Mouse (Mus musculus): ENCODE results near the gene Slc12a6. TPM values are rescaled to one million over a fixed set of nuclear protein-coding genes. Genes with fewer than 3 reads are reported as not detected.

The Slc12a6 gene
- total RNA-seq, 4 experiments from 2014 or later = 28.2 to 35.4 (median 31.2) TPM

DNA sequence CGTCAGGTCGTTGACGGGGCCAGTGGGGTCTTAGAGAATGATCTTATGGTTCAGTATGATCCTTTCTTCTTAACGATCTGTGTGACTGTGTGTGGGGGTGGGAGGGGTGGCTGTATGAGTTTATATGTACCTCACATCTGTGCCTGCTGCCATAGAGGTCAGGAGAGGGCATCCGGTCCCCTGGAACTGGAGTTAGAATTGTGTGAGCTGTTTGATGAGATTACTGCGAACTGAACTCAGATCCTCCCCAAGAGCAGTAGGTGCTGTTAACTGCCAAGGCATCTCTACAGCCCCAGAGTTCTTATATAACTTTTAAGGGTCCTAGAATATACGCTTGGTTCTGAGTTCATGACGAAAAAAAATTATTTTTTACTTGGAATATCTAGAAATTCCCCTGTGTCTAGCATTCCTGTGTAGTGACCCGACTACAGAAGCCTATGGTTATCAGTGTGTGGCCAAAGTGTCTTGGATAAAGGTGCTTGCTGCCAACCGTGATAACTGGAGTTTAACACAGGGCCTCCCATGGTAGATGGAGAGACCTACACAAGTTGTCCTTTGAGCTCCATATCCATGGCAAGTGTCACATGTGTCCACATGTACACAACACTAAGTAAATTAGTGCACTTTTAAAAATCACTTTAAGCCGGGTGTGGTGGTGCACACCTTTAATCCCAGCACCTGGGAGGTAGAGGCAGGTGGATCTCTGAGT, 62.6 kb downstream of the Slc12a6 start:
- no peak for DNase-seq (ENCODE audit: low spot score)

DNA sequence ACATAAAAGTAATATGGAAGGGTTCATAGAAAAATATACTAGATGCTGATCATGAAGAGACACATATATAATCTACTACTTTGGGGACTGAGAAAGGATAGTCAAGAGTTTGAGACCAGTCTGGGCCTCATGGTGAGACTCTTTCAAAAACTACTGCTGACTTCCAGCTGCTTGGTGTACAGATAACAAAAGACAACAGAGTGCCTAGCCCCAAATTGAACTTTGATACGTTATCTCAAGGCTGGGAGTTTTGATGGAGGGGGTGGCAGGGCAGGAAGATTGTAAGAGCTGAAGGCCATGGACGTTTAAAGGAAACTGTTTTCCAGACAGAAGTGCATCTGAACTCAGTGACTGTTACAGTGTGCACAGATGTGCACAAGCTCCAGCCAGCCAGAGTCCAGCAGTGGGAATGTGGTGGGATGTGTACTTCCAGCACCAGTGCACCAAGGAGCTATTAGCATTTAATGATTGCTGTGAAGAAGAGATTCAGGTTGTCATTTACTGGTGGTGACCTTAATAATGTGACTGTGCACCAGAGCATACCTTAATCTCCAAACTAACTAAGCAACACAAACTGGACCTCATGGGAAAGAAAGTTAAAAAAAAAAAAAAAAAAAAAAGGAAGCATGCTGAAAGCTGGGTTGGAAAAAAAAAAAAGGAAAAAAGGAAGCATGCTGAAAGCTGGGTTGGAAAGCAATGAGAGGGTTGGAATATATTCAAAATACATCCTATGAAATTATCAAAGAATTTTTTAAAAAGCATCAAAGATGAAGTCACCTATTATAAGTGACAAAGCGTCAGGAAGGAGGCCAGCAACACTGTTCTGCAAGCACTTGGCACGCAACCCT, 66.7 kb downstream of the Slc12a6 start:
- no peak for DNase-seq (ENCODE audit: low spot score)

DNA sequence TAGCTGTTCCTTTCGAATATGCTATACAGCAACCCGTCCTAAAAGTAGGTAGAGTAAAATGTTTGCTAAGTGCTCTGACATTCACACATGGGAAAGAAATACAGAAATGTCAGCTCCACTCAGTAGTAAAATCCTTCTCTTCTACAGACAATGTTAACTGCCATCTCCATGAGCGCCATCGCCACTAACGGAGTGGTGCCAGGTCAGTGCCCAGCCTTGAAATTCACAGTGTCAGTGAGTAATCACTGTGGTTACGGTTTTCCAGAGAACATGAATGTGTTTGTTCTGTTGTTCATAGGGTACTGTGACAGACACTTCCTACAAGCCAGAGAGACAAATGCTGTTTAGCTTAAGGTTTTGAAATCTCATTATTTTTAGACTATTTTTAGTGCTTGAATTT, 71.6 kb downstream of the Slc12a6 start:
- DNase-seq (ENCODE audit: low spot score) = no peak

DNA sequence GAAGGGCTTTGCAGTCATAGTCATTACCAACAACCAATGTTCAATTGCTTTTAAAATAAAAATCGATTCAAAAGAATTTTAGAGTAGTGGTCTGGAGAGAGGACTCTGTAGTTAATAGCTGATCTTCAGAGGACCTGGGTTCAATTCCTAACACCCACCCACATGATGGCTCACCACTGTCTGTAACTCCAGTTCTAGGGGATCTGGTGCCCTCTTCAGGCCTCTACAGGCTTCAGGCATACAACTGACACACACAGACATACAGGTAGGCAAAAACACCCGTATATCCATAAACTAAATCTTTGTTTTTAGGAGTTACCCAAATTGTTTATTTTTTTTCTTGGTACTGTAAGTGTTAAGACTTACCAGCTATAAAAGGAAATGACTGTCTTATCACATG, 74.1 kb downstream of the Slc12a6 start:
- DNase-seq (ENCODE audit: low spot score) = peak; percentile 9

DNA sequence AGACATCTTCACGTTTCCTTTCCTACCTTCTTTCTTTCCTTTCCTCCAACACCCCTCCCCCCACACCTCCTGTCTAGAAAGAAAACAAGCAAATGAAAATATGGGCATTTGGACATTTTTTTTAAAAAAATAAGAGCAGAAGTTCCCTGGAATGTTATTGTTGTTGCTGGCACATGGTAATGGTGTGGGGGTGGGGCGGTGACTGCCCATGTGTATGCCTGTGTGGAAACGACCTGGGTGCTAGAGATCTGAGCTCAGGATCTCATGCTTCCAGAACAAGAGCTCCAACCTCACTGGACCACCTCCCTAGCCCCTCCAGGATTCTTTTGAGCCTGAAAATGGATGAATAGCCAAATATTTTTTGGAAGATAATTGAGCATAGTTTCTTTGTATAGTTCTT, 75.5 kb downstream of the Slc12a6 start:
- DNase-seq (ENCODE audit: low spot score) = no peak

DNA sequence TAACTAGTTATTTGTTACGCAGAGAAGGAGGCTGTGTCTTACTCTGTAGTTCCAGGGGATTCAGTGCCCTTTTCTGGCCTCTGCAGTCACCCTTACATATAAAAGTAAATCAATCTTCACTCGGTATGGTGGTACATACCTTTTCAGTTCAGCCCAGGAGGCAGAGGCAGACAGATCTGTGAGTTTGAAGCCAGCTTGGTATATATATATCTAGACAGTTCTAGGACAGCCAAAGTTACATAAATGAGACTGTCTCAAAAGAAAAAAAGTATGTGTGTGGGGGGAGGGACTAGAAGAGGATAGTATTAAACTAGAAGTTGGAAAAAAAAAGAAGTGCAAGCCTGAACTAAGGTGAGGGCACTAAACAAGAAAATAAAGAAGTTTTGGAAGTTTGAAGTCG, 82.6 kb downstream of the Slc12a6 start:
- DNase-seq (ENCODE audit: low spot score) = no peak

DNA sequence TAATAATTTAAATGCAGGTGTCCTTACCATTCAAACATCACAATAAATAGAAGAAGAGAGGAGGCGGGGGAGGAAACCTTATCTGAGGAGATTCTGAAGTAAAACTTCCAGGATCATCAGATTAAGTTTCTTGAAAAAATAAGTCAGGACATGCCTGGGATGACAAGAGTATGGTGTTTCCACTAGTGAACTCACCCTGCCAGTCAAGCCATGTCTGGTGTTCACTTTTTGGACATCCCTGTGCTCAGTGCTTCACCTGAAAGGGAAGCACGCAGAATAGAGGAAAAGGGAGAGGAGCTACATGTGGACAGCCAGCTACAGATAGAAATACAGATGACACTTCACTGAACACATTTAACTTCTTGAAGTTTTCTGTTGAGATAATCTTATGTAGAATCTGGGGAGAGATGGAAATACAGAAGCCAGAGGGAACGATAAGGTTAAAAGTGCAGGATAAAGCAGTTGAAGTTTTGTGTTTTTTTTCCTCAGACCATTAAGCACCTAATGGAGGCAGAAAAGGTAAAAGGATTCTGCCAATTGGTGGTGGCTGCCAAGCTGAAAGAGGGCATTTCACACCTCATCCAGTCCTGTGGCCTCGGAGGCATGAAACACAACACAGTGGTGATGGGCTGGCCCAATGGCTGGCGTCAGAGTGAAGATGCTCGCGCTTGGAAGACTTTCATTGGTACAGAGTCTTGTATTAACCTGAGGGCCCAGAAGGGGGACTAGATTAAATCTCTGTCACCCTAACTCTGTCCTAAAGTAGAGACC, 88.2 kb downstream of the Slc12a6 start:
- no peak for DNase-seq (ENCODE audit: low spot score)

DNA sequence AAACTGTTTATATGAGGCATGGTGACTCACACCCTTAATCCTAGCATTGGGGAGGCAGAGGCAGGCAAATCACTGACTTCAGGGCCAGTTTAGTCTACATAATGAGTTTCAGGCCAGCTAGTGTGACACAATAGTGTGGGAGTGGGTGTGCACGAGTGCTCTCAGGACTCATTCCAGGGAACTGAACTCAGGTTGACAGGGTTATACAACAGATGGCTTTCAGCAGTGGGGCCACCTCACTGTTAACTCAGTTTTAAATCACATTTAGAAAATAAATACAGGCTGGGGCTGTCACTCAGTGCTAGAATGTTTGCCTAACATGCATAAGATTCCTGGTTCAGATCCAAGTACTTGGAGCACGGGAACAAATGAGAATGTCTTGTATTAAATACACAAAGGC, 94.0 kb downstream of the Slc12a6 start:
- no peak for DNase-seq (ENCODE audit: low spot score)

DNA sequence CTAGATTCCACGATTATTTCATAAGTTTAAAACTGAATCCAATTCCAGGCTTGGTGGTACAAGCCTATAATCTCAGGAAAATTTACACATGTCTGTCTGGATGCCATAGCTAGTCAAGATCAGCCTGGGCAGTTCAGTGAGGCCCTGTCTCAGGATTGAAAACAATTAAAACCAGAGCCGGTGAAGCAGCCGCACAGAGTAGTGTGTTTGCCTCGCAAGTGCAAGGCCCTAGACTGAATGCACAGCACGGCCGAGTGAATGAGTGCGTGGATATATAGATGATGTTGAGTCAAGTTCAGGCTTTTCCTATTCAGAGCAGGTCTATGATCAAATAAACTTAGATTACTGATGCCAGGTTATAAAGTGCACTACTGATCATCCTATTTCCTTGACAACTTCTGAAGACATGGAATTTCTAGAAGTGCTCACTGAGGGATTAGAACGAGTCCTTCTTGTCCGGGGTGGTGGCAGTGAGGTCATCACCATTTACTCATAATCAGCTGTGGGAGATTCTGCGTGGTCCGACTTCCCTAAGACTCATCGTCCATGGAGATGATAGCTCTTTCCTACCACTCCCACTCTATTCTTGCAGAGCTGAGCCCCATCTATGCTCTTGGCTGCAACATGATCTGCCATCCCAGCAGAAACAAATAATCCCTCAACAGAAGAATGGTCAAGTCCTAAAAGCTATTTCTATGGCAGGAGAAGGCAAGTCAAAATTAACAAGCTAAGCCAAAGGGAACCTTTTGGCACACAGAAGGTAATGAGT, 94.6 kb downstream of the Slc12a6 start:
- no peak for DNase-seq (ENCODE audit: low spot score)

DNA sequence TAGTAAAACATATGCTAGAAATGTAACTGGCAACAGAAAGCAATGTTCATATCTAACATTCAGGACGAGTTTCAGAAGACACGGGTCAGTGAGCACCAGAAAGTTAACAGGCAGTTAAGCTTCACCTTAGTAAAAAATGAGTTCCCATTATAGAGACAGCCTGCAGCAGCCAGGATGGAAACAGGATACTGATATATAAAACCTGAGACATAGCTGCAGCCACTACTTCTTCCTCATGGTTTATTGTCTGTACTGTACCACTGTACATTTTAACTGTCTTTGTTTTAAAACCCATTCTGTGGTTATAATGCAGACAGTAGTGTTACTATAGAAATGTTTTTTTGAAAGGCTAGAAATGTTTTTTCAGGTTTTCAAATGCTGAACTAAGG, 95.2 kb downstream of the Slc12a6 start:
- no peak for DNase-seq (ENCODE audit: low spot score)

DNA sequence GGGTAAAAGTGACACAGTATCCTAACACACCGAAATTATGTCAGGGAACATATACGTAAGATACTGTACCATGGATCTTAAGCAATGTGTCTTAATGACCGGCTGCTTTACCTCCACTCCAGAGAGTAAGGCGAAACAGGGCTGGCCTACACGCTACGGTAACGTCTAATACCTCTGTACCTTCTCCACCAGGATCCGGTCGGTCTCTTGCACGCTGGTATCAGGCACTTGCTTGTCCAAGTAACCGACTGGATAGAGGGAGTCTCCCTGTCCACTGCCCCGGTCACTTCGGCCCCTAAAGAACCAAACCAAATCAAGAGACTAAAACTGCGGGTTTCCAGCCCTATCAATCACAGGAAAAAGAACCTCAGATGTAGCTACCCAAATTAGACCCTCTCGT, 101.6 kb downstream of the Slc12a6 start:
- no peak for DNase-seq (ENCODE audit: low spot score)

DNA sequence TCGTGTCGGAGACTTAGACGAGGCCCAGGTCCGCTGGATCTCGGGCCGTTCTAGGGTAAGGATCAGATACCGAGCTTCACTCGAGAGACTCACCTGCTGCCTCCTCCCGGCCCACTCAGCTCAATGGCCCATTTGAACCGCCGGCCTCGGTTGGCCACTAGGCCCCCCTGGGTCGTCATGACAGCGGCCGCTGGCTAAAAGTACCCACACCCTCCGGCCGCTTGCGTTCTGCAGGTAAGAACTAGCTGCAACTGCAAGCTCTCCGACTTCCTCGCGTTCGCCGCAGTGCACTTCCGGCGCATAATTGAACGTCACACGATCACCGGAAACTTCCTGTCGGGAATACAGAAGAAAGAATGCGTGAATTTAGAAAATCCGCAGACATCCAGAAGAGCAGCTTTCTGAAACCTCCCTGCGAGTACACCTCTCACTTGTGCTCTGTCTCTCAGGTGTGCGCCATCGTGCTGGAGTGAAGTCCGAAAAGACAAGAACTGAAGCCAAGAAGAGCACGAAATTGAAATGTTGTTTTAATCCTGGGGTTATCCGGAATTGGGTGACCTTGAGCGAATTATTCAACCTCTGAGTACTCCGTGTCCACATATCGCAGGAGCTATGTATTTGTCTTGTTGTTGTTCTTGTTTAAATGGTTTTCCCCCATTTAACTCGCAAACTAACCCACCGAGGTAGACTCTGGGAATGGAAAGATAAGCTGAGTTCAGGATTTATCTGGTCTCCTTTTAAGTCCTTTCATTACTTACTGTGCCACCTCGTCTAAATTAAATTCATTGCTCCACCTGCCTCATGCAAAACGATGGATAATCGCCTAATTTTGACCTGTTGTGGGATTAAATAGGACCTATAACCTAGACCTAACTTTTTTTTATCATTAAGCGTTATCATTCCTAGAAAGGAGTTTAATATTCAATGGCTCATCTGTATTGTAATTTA, 102.4 kb downstream of the Slc12a6 start, which contains the start of gene Emc4:
TSS of gene Emc4 (minus strand) at position 302 of the 948 bp plus-strand sequence.
- peak; percentile 91 for DNase-seq (ENCODE audit: low spot score)

DNA sequence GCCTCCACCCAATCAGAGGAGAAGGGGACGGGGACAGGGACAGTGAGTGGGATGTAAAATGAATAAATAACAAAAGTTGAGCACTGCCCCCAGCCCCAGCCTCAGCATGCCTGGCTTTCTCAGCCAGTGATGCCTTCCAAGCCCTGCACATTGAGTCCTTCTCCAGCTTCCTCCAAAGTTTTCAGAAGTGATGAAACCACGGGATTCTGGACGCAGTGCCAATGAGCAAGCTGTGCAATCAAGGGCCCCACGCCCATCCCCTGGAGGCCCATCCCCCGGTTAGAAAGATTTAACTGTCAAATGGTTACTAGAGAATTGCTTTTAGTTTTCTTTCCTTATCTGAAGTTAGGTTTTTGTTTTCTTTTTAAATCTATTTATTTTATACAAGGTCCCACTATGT, 104.3 kb downstream of the Slc12a6 start:
- DNase-seq (ENCODE audit: low spot score) = peak; percentile 55

DNA sequence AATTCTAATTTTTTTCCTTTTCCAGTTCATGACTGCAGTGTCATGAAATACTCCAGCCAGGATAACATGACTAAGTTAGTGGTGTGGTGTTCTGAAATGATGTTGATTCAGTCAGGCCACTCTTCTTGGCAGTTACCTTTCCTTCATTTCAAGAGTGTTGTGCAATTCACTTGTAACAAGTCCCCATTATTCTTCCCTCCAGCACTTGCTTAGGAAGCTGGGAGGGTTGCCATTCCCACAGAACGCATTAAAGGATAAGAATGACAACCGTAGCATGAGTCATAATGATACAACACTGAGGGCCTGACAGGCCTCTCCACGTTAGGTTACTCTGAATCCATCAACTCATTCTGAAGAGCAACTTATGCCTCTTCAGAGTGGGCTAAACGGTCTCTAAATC, 107.5 kb downstream of the Slc12a6 start:
- DNase-seq (ENCODE audit: low spot score) = peak; percentile 27

DNA sequence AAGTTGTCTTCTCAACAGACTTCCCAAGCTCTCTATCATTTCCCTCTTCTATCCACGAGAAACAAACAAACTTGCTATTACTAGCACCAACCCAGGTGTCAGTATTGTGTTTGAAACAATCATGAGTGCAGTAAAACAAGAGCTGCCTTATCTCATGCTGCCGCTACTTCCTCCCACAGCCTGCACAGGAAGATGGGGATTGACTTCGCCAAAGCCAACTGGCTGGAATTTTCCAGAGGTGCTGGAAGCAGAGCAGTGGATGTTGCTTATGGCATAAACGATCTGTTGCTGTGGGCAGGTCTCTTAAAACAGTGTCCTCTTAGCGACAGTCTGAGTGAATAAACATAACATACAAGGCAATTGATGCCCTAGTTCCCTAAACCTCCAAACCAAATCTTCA, 109.0 kb downstream of the Slc12a6 start:
- peak; percentile 55 for DNase-seq (ENCODE audit: low spot score)

DNA sequence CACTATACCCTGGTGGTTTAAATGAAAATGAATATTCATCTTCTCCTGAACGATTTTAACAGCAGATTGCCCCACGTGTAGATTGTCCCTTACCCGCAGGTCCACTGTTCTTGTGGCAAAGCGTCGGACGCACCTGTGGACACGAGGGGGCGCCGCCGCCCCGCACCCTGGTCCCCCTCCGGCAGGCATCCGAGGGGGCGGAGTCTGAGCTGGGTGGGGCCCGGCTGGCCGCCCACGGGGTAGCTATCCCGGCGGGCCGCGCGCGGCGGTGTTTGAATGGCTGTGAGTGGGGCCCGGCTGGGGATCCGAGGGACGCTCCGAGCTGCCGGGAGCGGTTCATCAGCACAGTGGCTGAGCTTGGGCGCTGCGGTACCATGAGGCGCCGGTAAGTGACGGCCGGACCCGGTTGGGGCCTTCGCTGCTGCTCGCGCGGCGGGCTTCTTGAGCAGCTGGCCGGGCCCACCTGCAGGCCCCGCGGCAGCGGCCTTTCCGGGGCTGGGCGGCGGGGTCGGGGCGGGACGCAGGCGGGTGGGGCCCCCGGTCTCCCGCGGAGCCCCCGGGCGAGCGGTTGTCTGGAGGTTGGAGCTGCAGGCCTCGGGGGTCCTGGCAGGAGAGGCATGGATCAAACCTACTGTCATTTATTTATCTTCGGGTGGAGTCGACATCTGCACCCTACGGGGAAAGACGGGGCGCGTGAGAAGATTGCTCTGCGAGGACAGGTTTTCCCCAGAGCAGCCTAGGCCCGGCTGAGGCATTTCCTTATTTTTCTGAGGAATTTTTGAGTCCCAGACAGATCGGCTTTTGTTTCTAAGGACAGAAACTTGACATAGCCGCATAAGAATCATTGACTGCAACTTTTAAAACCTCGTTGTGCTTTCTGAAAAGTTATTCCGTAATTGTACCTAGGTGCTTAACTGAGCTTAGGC, 113.6 kb downstream of the Slc12a6 start, which contains the start of gene Katnbl1:
TSS of gene Katnbl1 (plus strand) at position 239 of the 926 bp plus-strand sequence.
- peak; percentile 90 for DNase-seq (ENCODE audit: low spot score)

DNA sequence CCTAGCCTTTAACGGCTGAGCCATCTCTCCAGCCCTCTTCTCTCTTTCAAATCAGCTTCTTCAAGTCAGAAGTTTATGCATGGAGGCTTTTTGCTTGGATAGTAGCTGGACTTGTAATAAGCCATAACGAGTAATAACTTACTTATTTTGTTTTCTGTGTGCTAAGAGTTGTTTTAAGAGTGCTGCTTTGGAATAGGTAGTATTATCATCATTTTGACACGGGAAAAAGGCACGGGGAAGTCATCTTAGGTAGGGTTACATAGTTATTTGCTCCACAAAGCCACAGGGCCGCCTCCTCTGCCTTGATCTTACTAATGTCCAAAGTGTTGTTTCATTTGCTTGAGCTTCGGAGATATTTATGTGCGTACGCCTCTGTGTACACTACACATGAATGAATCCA, 114.5 kb downstream of the Slc12a6 start:
- DNase-seq (ENCODE audit: low spot score) = no peak

DNA sequence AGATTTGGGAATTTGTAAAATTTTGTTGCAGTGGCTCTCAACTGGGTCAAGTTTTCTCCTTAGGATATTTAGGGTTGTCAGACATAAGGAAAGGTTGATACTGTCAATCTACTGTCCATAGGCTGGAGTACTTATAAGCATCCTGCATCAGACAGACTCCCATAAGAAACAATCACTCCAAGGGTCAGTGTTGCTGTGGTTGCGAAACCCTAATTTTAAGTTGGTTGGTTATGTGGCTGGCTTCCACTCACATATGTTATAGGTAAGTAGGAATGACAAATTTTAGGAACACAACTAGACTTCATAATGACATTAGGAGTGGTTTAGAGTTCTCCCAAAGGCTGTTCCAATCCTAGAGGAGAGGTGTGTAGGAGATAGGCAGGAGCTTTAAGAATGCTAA, 115.6 kb downstream of the Slc12a6 start:
- no peak for DNase-seq (ENCODE audit: low spot score)

DNA sequence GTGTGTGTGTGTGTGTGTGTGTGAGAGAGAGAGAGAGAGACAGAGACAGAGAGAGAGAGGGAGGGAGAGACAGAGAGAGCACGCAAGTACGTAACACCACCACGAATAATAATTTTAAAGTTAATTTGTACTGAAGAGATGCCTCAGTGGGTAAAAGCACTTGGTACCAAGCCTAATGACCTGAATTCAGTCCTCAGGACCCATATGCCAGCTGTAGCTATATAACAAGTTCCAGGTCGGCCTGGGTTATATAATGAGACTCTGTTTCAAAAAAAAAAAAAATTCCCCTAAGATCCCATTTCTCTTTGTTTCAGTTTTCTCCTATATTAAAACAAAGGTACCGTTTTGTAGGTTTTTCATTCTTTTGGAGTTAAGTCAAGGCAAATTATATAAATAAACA, 125.2 kb downstream of the Slc12a6 start:
- DNase-seq (ENCODE audit: low spot score) = no peak

Measured in heart, adult 8-10 months (tissue).